Mouse (Mus musculus): ENCODE results near the gene Gm20479. TPM values are rescaled to one million over a fixed set of nuclear protein-coding genes. Genes with fewer than 3 reads are reported as not detected.
A peak's percentile ranks its signal among the peaks of the same experiment; 100 is the strongest.

Gm20479 gene
- total RNA-seq (2017), result not detected in 3 replicates

DNA sequence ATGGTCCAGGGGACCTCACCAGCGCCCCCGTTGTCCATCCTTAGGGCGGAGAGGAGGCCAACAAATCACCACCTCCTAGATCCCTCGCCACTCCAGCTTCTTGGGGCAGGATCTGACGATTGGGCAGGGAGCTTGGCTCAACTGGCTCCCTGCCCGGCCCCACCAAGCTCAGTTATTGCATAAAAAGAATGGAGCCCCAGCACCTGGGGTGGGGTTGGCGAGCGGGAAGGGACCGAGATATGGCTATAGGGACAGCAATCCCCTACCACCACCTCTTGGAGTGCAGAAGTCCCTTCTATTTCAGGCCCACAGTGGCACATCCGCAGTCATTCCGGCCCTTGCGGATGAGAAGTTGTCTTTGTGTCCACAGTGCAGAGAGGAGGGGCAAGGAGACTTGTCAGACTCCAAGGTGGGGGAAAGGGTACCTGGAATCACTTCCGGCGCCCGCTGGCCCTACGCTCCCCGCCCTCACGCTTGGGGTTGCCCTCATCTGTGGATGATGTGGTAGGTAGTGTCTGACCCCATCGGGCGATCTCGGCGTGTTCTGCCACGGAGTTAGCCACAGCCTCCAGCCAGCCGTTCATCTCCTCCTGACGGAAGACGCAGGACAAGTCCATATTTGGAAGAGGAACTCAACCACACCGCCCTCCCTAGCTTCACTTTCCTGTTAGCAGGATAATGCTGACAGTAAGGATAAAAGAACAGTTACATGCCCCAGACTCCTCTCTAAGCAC, at the start of gene Gm20479:
Gm20479 (minus strand) TSS at position 559 of the 734 bp plus-strand sequence.
- ATAC-seq (replicated peaks; ENCODE audit: insufficient number of reproducible peaks, low FRiP score, low TSS enrichment, poor library complexity, severe bottlenecking), result 0 out of 2 replicates have a peak, but pooled peaks have one; percentile 7

DNA sequence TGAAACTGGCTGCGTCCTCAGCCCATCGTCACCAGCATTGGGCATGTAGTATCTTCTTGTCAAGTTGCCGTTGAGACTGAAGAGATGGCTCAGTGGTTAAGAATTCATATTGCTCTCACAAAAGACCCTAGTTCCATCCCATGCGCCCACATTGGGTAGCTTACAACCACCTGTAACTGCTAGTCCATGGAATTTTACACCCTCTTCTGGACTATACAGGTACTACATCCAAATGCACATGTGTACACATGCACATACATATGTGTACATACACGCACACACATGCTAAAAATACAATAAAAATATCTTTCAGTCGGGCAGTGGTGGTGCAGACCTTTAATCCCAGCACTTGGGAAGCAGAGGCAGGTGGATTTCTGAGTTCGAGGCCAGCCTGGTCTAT, 49.3 kb upstream of the Gm20479 start:
- no peak for ATAC-seq (replicated peaks; ENCODE audit: insufficient number of reproducible peaks, low FRiP score, low TSS enrichment, poor library complexity, severe bottlenecking)

- ATAC-seq (replicated peaks; ENCODE audit: insufficient number of reproducible peaks, low FRiP score, low TSS enrichment, poor library complexity, severe bottlenecking), result no peak
Observed at GRCm38 (mm10) chr7:27404203-27404942, 47.2 kb upstream of the Gm20479 start.

DNA sequence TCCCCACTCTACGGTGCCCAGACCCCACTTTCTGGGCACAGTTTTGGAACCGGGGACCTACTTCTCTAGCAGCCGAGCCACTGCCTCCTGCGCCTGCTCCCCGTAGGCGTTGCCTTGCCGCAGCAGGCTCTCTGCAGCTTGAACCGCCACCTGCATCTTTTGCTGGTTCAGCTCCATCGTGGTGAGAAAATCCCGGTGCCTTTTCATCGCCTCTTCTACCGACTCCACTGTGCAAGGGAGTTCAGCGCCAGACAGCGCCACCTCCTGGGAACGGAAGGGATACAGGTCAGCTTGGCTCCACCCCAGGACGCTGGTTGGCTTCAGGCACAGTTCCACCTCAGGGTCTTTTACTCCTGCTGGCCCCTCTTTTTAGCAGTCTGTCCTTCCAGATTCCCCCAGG, 45.5 kb upstream of the Gm20479 start:
- 0 out of 2 replicates have a peak, but pooled peaks have one; percentile 27 for ATAC-seq (replicated peaks; ENCODE audit: insufficient number of reproducible peaks, low FRiP score, low TSS enrichment, poor library complexity, severe bottlenecking)

DNA sequence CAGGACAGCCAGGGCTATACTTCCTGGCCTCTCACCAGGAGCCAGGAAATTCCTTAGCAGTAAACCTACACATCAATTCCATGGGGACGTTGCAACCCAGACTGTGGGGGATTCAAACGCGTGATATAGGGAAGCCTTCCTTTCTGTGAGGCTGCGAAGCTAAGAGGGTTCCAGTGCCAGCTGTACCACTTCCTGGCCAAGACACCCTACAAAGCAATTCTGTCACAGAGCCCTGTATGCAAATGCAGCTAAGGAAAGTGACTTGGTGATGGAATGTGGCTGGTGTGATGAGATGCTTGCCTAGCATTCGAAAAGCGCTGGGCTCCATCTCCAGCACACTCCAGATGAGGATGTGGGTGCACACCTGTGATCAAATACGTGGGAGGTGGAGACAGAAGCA, 43.3 kb upstream of the Gm20479 start:
- no peak for ATAC-seq (replicated peaks; ENCODE audit: insufficient number of reproducible peaks, low FRiP score, low TSS enrichment, poor library complexity, severe bottlenecking)

GRCm38 (mm10) chr7:27397048-27397949, 40.1 kb upstream of the Gm20479 start:
- ATAC-seq (replicated peaks; ENCODE audit: insufficient number of reproducible peaks, low FRiP score, low TSS enrichment, poor library complexity, severe bottlenecking), result peak; percentile 82

GRCm38 (mm10) chr7:27396184-27397047, 39.2 kb upstream of the Gm20479 start:
- ATAC-seq (replicated peaks; ENCODE audit: insufficient number of reproducible peaks, low FRiP score, low TSS enrichment, poor library complexity, severe bottlenecking), result no peak

DNA sequence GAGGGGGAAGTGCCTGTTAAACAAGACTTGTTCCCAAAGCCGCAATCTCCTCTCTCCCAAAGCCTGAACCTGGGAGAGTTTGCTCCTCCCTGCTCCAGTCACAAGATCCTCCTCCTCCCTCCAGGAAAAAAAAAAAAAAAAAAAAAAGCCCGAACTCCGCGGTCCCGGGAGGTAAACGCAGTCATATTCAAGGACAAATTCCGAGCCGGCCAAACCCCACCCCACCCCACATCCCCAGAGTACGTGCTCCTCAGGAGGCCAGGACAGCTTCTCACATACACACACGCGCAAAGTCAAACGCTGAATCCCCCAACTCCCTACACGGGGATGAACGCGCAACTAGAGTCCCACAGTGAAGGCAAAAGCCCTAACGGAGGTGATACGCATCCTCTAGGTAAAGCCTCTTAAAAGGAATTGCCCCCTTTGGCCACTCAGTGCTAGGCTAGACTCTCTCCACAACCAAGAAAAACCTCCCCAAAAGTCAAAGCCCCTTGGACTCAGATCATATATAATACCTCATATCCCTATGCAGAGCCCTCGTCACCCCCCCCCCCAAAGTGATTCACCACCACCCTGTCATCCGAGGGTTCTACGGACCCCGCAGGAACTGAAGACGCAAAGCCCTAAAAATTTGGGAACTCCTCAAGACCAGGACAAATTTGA, 38.4 kb upstream of the Gm20479 start:
- no peak for ATAC-seq (replicated peaks; ENCODE audit: insufficient number of reproducible peaks, low FRiP score, low TSS enrichment, poor library complexity, severe bottlenecking)

DNA sequence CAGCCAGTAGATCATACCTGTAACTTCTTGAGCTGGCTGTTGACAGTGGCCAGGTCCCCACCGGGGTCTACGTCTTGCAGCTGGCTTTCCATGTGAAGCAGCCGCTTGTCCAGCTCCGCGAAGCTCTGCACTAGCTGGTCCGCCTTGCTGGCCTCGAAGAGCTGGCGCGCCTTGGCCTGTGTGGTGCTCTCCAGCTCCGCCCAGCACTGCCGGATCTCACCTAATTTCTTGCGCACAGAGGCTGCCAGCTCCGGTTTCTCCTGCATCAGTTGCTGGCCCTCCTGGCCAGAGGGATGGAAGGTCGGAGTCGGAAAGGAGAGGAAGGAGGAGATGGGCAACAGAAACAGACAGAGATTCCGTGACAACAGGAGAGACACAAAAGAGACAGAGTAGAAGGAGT, 34.2 kb upstream of the Gm20479 start:
- no peak for ATAC-seq (replicated peaks; ENCODE audit: insufficient number of reproducible peaks, low FRiP score, low TSS enrichment, poor library complexity, severe bottlenecking)

DNA sequence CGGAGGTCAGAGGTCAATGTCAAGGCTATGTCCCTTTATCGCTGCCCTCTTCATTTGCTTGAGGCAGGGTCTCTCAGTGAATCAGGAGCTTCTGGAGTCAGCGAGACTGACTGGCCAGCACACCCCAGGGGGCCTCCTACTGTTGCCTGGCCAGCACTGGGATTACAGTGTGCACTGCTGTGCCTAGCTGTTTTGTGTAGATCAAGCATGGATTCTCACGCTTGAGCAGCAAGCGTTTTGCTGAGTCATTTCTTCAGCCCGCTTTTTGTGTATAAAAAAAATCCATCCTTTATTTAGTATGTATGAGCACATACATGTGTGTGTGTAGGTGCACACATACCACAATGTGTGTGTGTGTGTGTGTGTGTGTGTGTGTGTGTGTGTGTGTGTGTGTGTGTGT, 32.0 kb upstream of the Gm20479 start:
- no peak for ATAC-seq (replicated peaks; ENCODE audit: insufficient number of reproducible peaks, low FRiP score, low TSS enrichment, poor library complexity, severe bottlenecking)

GRCm38 (mm10) chr7:27384731-27385130, 27.5 kb upstream of the Gm20479 start:
- peak; percentile 35; the same call in 1 of the 2 replicates for ATAC-seq (replicated peaks; ENCODE audit: insufficient number of reproducible peaks, low FRiP score, low TSS enrichment, poor library complexity, severe bottlenecking)

- no peak for ATAC-seq (replicated peaks; ENCODE audit: insufficient number of reproducible peaks, low FRiP score, low TSS enrichment, poor library complexity, severe bottlenecking)
Observed at GRCm38 (mm10) chr7:27384134-27384533, 26.9 kb upstream of the Gm20479 start.

GRCm38 (mm10) chr7:27383233-27383632, 26.0 kb upstream of the Gm20479 start:
- ATAC-seq (replicated peaks; ENCODE audit: insufficient number of reproducible peaks, low FRiP score, low TSS enrichment, poor library complexity, severe bottlenecking), result no peak

- no peak for ATAC-seq (replicated peaks; ENCODE audit: insufficient number of reproducible peaks, low FRiP score, low TSS enrichment, poor library complexity, severe bottlenecking)
Observed at GRCm38 (mm10) chr7:27381560-27381959, 24.3 kb upstream of the Gm20479 start.

DNA sequence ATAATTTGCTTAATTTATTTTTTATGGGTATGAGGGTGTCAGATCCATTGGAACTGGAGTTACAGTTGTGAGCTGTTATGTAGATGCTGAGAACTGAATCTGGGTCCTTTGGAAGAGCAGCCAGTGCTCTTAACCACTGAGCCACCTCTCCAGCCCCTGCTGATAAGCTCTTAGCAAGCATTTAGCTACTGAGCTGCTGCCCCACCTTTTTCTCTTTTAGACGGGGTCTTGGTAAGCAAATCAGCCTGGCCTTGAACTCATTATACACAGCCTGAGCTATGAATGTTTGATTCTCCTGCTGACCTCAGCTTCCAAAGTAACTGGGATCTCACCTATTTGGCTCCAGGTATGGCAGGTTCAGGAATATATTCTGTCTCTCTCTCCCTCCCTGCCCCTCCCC, 23.8 kb upstream of the Gm20479 start:
- no peak for ATAC-seq (replicated peaks; ENCODE audit: insufficient number of reproducible peaks, low FRiP score, low TSS enrichment, poor library complexity, severe bottlenecking)

DNA sequence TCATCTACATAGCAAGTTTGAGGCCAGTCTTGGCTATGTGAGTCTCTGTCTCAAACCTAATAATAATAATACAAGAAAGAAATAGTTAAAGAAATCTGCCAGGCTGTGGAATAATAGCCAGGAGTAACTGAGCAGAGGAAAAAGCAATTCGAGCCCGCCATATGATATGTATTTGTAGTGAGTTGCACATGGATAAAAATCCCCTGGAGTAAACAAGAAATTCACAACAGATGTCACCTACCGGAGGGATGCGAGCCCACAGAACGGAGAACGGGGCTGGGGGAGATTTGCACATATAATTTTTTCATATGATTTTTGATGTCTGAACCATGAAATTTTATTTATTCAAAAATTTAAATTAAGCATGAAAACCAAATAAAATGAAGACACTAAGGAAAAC, 22.6 kb upstream of the Gm20479 start:
- no peak for ATAC-seq (replicated peaks; ENCODE audit: insufficient number of reproducible peaks, low FRiP score, low TSS enrichment, poor library complexity, severe bottlenecking)

DNA sequence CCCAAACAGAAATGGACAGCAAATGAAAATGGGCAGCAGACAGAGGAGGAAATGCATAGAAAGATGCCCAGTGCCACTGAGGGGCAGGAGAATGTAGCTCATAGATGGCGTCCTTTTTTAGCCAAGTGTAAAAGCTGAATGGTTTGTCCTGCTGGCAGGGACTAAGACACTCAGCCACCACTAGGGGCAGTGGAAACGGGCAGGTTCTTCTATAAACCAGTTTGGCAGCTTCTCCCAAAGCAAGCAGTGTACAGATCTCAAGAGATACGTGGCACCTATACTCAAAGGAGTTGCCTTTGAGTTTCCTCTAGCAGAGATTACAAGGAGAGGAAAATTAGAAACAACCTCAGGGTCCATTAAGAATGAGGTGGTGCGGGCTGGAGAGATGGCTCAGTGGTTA, 21.2 kb upstream of the Gm20479 start:
- ATAC-seq (replicated peaks; ENCODE audit: insufficient number of reproducible peaks, low FRiP score, low TSS enrichment, poor library complexity, severe bottlenecking), result no peak

GRCm38 (mm10) chr7:27375274-27375673, 18.1 kb upstream of the Gm20479 start:
- ATAC-seq (replicated peaks; ENCODE audit: insufficient number of reproducible peaks, low FRiP score, low TSS enrichment, poor library complexity, severe bottlenecking), result no peak
